Mouse (Mus musculus) intestine, embryonic 16.5 days (tissue): Measurements from ENCODE around the gene Dpy19l3. TPM values are rescaled to one million over a fixed set of nuclear protein-coding genes. Genes with fewer than 3 reads are reported as not detected.

Source experiments
- ATAC-seq: fragments of 200-750 bp; cut with Nextera tagmentation; 2 replicates; pipeline ENCODE4 v1.8.0; 2017; ENCODE audit warnings: moderate TSS enrichment, moderate library complexity
- H3K27ac ChIP-seq: fragments of 300-500 bp; sonication (generic); 2 replicates; pipeline ENCODE4 v1.5.1; 2014; ENCODE audit warnings: mild to moderate bottlenecking, low read length
- H3K27me3 ChIP-seq: fragments of 300-500 bp; sonication (generic); replicated peaks from 2 replicates; pipeline ENCODE4 v1.6.1; 2014; ENCODE audit warnings: low read length, control low read depth, mixed read lengths; ENCODE audit not compliant: control insufficient read depth, insufficient read depth
- H3K36me3 ChIP-seq: fragments of 300-500 bp; sonication (generic); 2 replicates; pipeline ENCODE4 v1.6.1; 2014; ENCODE audit warnings: low read length, control low read depth; ENCODE audit not compliant: control insufficient read depth, insufficient read depth
- H3K4me1 ChIP-seq: fragments of 300-500 bp; sonication (generic); 2 replicates; pipeline ENCODE4 v1.6.1; 2014; ENCODE audit warnings: low read length, control low read depth, mixed read lengths; ENCODE audit not compliant: control insufficient read depth, insufficient read depth
- H3K4me2 ChIP-seq: fragments of 300-500 bp; sonication (generic); 2 replicates; pipeline ENCODE4 v1.6.1; 2014; ENCODE audit warnings: low read depth, low read length, control low read depth
- H3K4me3 ChIP-seq: fragments of 300-500 bp; sonication (generic); 2 replicates; pipeline ENCODE4 v1.5.1; 2014; ENCODE audit warnings: mild to moderate bottlenecking, low read length
- H3K9ac ChIP-seq: fragments of 300-500 bp; sonication (generic); 2 replicates; pipeline ENCODE4 v1.6.1; 2014; ENCODE audit warnings: low read depth, low read length
- H3K9me3 ChIP-seq: fragments of 300-500 bp; sonication (generic); 2 replicates; pipeline ENCODE4 v1.6.1; 2016; ENCODE audit warnings: low read length, control low read depth; ENCODE audit not compliant: control insufficient read depth
- WGBS: fragments of 180-500 bp; shearing (Covaris S2); extraction: QIAGEN DNeasy Blood & Tissue Kit; methylation state at CpG from one replicate; pipeline ENCODE4 v1.1.7; 2014; 5-methylcytosine and 5-hydroxymethylcytosine counted together
- polyA plus RNA-seq: library from polyadenylated mRNA; unstranded; fragments of >200 nt; fragmentation: Nextera tagmentation; extraction: Ambion mirVana; gene quantifications from 2 replicates; pipeline ENCODE4 v1.2.1, GENCODE M21; 2015

Gene Dpy19l3
- polyA plus RNA-seq, 1 experiment from 2014 or later: 11.7 TPM

DNA sequence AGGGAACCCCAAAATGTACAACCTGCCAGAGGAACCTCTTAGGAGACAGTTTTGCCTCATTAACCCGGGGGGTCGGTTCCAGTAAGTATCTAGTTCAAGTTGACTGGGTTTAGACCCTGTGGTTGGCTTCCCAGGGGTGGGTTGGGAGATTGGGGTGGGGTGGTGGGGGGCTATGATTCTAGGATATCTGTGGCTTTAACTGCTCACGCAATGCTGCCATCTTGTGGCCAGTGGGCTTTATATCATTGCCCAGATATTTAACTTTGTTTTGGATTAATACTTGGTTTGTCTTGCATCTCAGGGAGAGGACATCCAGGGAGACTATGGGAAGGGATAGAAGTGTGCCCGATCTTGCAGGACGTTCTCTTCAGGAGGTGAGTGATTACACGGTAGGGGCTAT, 118.0 kb downstream of the Dpy19l3 start:
- H3K27me3 ChIP-seq: no peaks in the 10 kb centered on the region
- ATAC-seq: no peak
- no peaks in the 10 kb centered on the region for H3K9me3 ChIP-seq
- H3K4me2 ChIP-seq: no peak overlapping the region
- no peaks in the 10 kb centered on the region for H3K4me1 ChIP-seq
- peaks cover 34% of the 10 kb centered on the region for H3K36me3 ChIP-seq
- H3K4me3 ChIP-seq: no peak overlapping the region
- no peak overlapping the region for H3K27ac ChIP-seq
- H3K9ac ChIP-seq: no peak overlapping the region
- WGBS: 71% methylated on average over 6 of the region's 6 CpGs

Other genes starting within 250 kb of the Dpy19l3 start
- gene Tdrd12, start 216.7 kb downstream of the Dpy19l3 start, polyA plus RNA-seq: 0.98 and 1.6 TPM in 2 replicates
- 120 and 128 TPM in 2 replicates for gene Nudt19, start 198.2 kb downstream of the Dpy19l3 start, polyA plus RNA-seq
- 0.04 and 0.09 TPM in 2 replicates for gene Rgs9bp, start 168.9 kb downstream of the Dpy19l3 start, polyA plus RNA-seq
- 32.4 and 34.9 TPM in 2 replicates for gene Ankrd27, start 168.2 kb downstream of the Dpy19l3 start, polyA plus RNA-seq
- gene Pdcd5, start 106.9 kb downstream of the Dpy19l3 start, polyA plus RNA-seq: 170 and 184 TPM in 2 replicates
- 10.9 and 14.6 TPM in 2 replicates for gene Zfp507, start 48.5 kb upstream of the Dpy19l3 start, polyA plus RNA-seq